Mouse (Mus musculus): ENCODE measurements at regions not wholly inside any gene's neighbourhood (a gene's known extent, or its start where the extent isn't known, plus 50 kb on each side); places are given as distances from the start of the nearest gene placed in this dataset.
A peak's percentile ranks its signal among the peaks of the same experiment; 100 is the strongest.

GRCm38 (mm10) chr5:58822704-58823103 lies 1104.9 kb downstream of the Pcdh7 start:
- no peak overlapping the region for H3K4me3 ChIP-seq
- H3K4me1 ChIP-seq = no peaks in the 10 kb centered on the region
- H3K4me2 ChIP-seq (replicated peaks) = no peak overlapping the region
- no peak overlapping the region for H3K9ac ChIP-seq (replicated peaks)
- H3K27me3 ChIP-seq = no peaks in the 10 kb centered on the region
- no peak for ATAC-seq (ENCODE audit: low FRiP score, low read depth)
- no peaks in the 10 kb centered on the region for H3K36me3 ChIP-seq
- H3K27ac ChIP-seq (replicated peaks) = no peak overlapping the region
- no peaks in the 10 kb centered on the region for H3K9me3 ChIP-seq
- WGBS = 68% methylated on average over 4 of the region's 4 CpGs

GRCm38 (mm10) chr5:58825970-58826369 lies 1108.2 kb downstream of the Pcdh7 start:
- H3K4me3 ChIP-seq = no peak overlapping the region
- H3K9me3 ChIP-seq = no peaks in the 10 kb centered on the region
- 56% methylated on average over 3 of the region's 3 CpGs for WGBS
- H3K9ac ChIP-seq (replicated peaks) = no peak overlapping the region
- H3K36me3 ChIP-seq = no peaks in the 10 kb centered on the region
- no peaks in the 10 kb centered on the region for H3K27me3 ChIP-seq
- ATAC-seq (ENCODE audit: low FRiP score, low read depth) = no peak
- no peak overlapping the region for H3K4me2 ChIP-seq (replicated peaks)
- no peaks in the 10 kb centered on the region for H3K4me1 ChIP-seq
- no peak overlapping the region for H3K27ac ChIP-seq (replicated peaks)

GRCm38 (mm10) chr5:58847001-58847400 lies 1129.2 kb downstream of the Pcdh7 start:
- H3K36me3 ChIP-seq = no peaks in the 10 kb centered on the region
- H3K4me1 ChIP-seq = no peaks in the 10 kb centered on the region
- H3K4me3 ChIP-seq = no peak overlapping the region
- no peak overlapping the region for H3K27ac ChIP-seq (replicated peaks)
- no peak overlapping the region for H3K4me2 ChIP-seq (replicated peaks)
- no peak for ATAC-seq (ENCODE audit: low FRiP score, low read depth)
- no peaks in the 10 kb centered on the region for H3K27me3 ChIP-seq
- no peak overlapping the region for H3K9ac ChIP-seq (replicated peaks)
- no peaks in the 10 kb centered on the region for H3K9me3 ChIP-seq

- no peak overlapping the region for H3K4me3 ChIP-seq
- H3K36me3 ChIP-seq = no peaks in the 10 kb centered on the region
- no peak overlapping the region for H3K4me2 ChIP-seq (replicated peaks)
- no peak overlapping the region for H3K9ac ChIP-seq (replicated peaks)
- H3K9me3 ChIP-seq = no peaks in the 10 kb centered on the region
- no peak overlapping the region for H3K27ac ChIP-seq (replicated peaks)
- 88% methylated on average over 2 of the region's 2 CpGs for WGBS
- ATAC-seq (ENCODE audit: low FRiP score, low read depth) = no peak
- H3K27me3 ChIP-seq = no peaks in the 10 kb centered on the region
- H3K4me1 ChIP-seq = no peaks in the 10 kb centered on the region
Observed at GRCm38 (mm10) chr5:58858016-58858415, 1140.2 kb downstream of the Pcdh7 start.

- no peak overlapping the region for H3K4me2 ChIP-seq (replicated peaks)
- 0 out of 2 replicates have a peak, but pooled peaks have one; percentile 47 for ATAC-seq (ENCODE audit: low FRiP score, low read depth)
- no peak overlapping the region for H3K9ac ChIP-seq (replicated peaks)
- 69% methylated on average over 3 of the region's 3 CpGs for WGBS
- H3K9me3 ChIP-seq = no peaks in the 10 kb centered on the region
- H3K27ac ChIP-seq (replicated peaks) = no peak overlapping the region
- no peak overlapping the region for H3K4me3 ChIP-seq
- no peaks in the 10 kb centered on the region for H3K27me3 ChIP-seq
- H3K4me1 ChIP-seq = no peaks in the 10 kb centered on the region
- H3K36me3 ChIP-seq = no peaks in the 10 kb centered on the region
Observed at GRCm38 (mm10) chr5:58893493-58893892, 1175.7 kb downstream of the Pcdh7 start.

GRCm38 (mm10) chr5:58941436-58941835 lies 1223.7 kb downstream of the Pcdh7 start:
- Histone ChIP-seq H3K4me1 (no peaks in the 10 kb centered on the region), H3K27ac (replicated peaks) (no peak overlapping the region), H3K9me3 (no peaks in the 10 kb centered on the region), H3K27me3 (no peaks in the 10 kb centered on the region), H3K4me2 (replicated peaks) (no peak overlapping the region), H3K36me3 (no peaks in the 10 kb centered on the region), H3K4me3 (no peak overlapping the region), H3K9ac (replicated peaks) (no peak overlapping the region)
- no peak for ATAC-seq (ENCODE audit: low FRiP score, low read depth)
- WGBS = 56% methylated on average over 1 of the region's 1 CpGs

- no peaks in the 10 kb centered on the region for H3K9me3 ChIP-seq
- H3K36me3 ChIP-seq = no peaks in the 10 kb centered on the region
- no peak overlapping the region for H3K9ac ChIP-seq (replicated peaks)
- 88% methylated on average over 2 of the region's 2 CpGs for WGBS
- ATAC-seq (ENCODE audit: low FRiP score, low read depth) = no peak
- no peak overlapping the region for H3K4me3 ChIP-seq
- no peak overlapping the region for H3K27ac ChIP-seq (replicated peaks)
- H3K4me1 ChIP-seq = no peaks in the 10 kb centered on the region
- no peaks in the 10 kb centered on the region for H3K27me3 ChIP-seq
- H3K4me2 ChIP-seq (replicated peaks) = no peak overlapping the region
Observed at GRCm38 (mm10) chr5:58975268-58975667, 1257.5 kb downstream of the Pcdh7 start.

GRCm38 (mm10) chr5:58987754-58988153 lies 1270.0 kb downstream of the Pcdh7 start:
- no peaks in the 10 kb centered on the region for H3K36me3 ChIP-seq
- no peaks in the 10 kb centered on the region for H3K4me1 ChIP-seq
- 86% methylated on average over 1 of the region's 1 CpGs for WGBS
- H3K27ac ChIP-seq (replicated peaks) = no peak overlapping the region
- H3K4me2 ChIP-seq (replicated peaks) = no peak overlapping the region
- H3K9me3 ChIP-seq = no peaks in the 10 kb centered on the region
- H3K27me3 ChIP-seq = no peaks in the 10 kb centered on the region
- ATAC-seq (ENCODE audit: low FRiP score, low read depth) = 0 out of 2 replicates have a peak, but pooled peaks have one; percentile 47
- H3K4me3 ChIP-seq = no peak overlapping the region
- H3K9ac ChIP-seq (replicated peaks) = no peak overlapping the region
